Mouse (Mus musculus) limb, embryonic 10.5 days (tissue): ENCODE measurements around the gene Ung. TPM values are rescaled to one million over a fixed set of nuclear protein-coding genes. Genes with fewer than 3 reads are reported as not detected.

ENCODE experiments used
- DNase-seq: peaks from one replicate; pipeline ENCODE4 v3.0.0-alpha.2; 2017; ENCODE audit warnings: low spot score
- H3K27ac ChIP-seq: fragments of 300-500 bp; sonication (generic); 2 replicates; pipeline ENCODE4 v1.5.1; 2016; ENCODE audit warnings: mild to moderate bottlenecking
- H3K27me3 ChIP-seq: fragments of 300-500 bp; sonication (generic); 2 replicates; pipeline ENCODE4 v1.6.1; 2016; ENCODE audit warnings: low read depth, mild to moderate bottlenecking; ENCODE audit not compliant: poor library complexity, severe bottlenecking
- H3K36me3 ChIP-seq: fragments of 300-500 bp; sonication (generic); 2 replicates; pipeline ENCODE4 v1.6.1; 2016; ENCODE audit warnings: mild to moderate bottlenecking, moderate library complexity
- H3K4me1 ChIP-seq: fragments of 300-500 bp; sonication (generic); 2 replicates; pipeline ENCODE4 v1.6.1; 2016
- H3K4me3 ChIP-seq: fragments of 300-500 bp; sonication (generic); 2 replicates; pipeline ENCODE4 v1.5.1; 2016; ENCODE audit warnings: mild to moderate bottlenecking, moderate library complexity
- H3K9me3 ChIP-seq: fragments of 300-500 bp; sonication (generic); replicated peaks from 2 replicates; pipeline ENCODE4 v1.6.1; 2016; ENCODE audit warnings: mild to moderate bottlenecking
- WGBS: fragments of 180-500 bp; shearing (Covaris S2); methylation state at CpG from one replicate; pipeline ENCODE4 v1.1.7; 2016; 5-methylcytosine and 5-hydroxymethylcytosine counted together
- polyA plus RNA-seq: library from polyadenylated mRNA; unstranded; fragments of >200 nt; fragmentation: Nextera tagmentation; extraction: Ambion mirVana; gene quantifications from 2 replicates; pipeline ENCODE4 v1.2.1, GENCODE M21; 2016

Ung gene
- polyA plus RNA-seq, 1 experiment from 2014 or later: 81.3 TPM

GRCm38 (mm10) chr5:114116586-114116985 lies 13.6 kb upstream of the Ung start:
- peaks cover 95% of the 10 kb centered on the region for H3K36me3 ChIP-seq
- no peak overlapping the region for H3K27ac ChIP-seq
- WGBS: 90% methylated on average over 7 of the region's 7 CpGs
- H3K4me3 ChIP-seq: no peak overlapping the region
- H3K4me1 ChIP-seq: peaks cover 8% of the 10 kb centered on the region; the same call in 1 of the 2 replicates
- no peak for DNase-seq
- no peaks in the 10 kb centered on the region for H3K27me3 ChIP-seq
- no peaks in the 10 kb centered on the region for H3K9me3 ChIP-seq

GRCm38 (mm10) chr5:114119806-114120205 lies 10.4 kb upstream of the Ung start:
- no peak for DNase-seq
- H3K4me1 ChIP-seq: peaks cover 8% of the 10 kb centered on the region; the same call in 1 of the 2 replicates
- H3K4me3 ChIP-seq: no peak overlapping the region
- H3K27me3 ChIP-seq: no peaks in the 10 kb centered on the region
- WGBS: 84% methylated on average over 4 of the region's 4 CpGs
- no peaks in the 10 kb centered on the region for H3K9me3 ChIP-seq
- H3K36me3 ChIP-seq: peaks cover 95% of the 10 kb centered on the region
- H3K27ac ChIP-seq: no peak overlapping the region

GRCm38 (mm10) chr5:114126008-114126407 lies 4.2 kb upstream of the Ung start:
- Histone ChIP-seq H3K36me3 (peaks cover 50% of the 10 kb centered on the region), H3K27ac (no peak overlapping the region), H3K4me1 (peaks cover 17% of the 10 kb centered on the region), H3K4me3 (no peak overlapping the region), H3K27me3 (no peaks in the 10 kb centered on the region), H3K9me3 (no peaks in the 10 kb centered on the region)
- DNase-seq: no peak
- 96% methylated on average over 3 of the region's 3 CpGs for WGBS

GRCm38 (mm10) chr5:114126499-114127244 lies 3.5 kb upstream of the Ung start:
- Histone ChIP-seq H3K27ac (no peak overlapping the region), H3K4me3 (peak overlapping the region; percentile 73)

GRCm38 (mm10) chr5:114127374-114128349 lies 2.5 kb upstream of the Ung start, which contains the start of gene Alkbh2:
Gene Alkbh2, minus strand, starts transcription at chr5:114128218.
- peaks cover 33% of the 10 kb centered on the region for H3K4me1 ChIP-seq
- peak; percentile 99 for DNase-seq

More at GRCm38 (mm10) chr5:114126499-114127244, 3.5 kb upstream of the Ung start:
- Histone ChIP-seq H3K27me3 (no peaks in the 10 kb centered on the region), H3K9me3 (no peaks in the 10 kb centered on the region), H3K36me3 (peaks cover 43% of the 10 kb centered on the region), H3K4me1 (peaks cover 23% of the 10 kb centered on the region)
- no peak for DNase-seq
- 89% methylated on average over 7 of the region's 7 CpGs for WGBS

GRCm38 (mm10) chr5:114129550-114130210 lies 506 bp upstream of the Ung start:
- no peak for DNase-seq
- H3K36me3 ChIP-seq: peaks cover 35% of the 10 kb centered on the region
- no peaks in the 10 kb centered on the region for H3K27me3 ChIP-seq
- H3K27ac ChIP-seq: no peak overlapping the region
- no peaks in the 10 kb centered on the region for H3K9me3 ChIP-seq
- peaks cover 39% of the 10 kb centered on the region for H3K4me1 ChIP-seq
- WGBS: 81% methylated on average over 15 of the region's 15 CpGs
- peak overlapping the region; percentile 90 for H3K4me3 ChIP-seq

More at GRCm38 (mm10) chr5:114127374-114128349, 2.5 kb upstream of the Ung start, which contains the start of gene Alkbh2:
- under 1% methylated on average over 69 of the region's 69 CpGs for WGBS
- peaks cover 37% of the 10 kb centered on the region for H3K36me3 ChIP-seq
- no peaks in the 10 kb centered on the region for H3K27me3 ChIP-seq
- peak within 1 kb of the TSS; percentile 73 for H3K4me3 ChIP-seq
- no peaks in the 10 kb centered on the region for H3K9me3 ChIP-seq
- peak within 1 kb of the TSS; percentile 92 for H3K27ac ChIP-seq

- Histone ChIP-seq H3K4me1 (peaks cover 39% of the 10 kb centered on the region), H3K4me3 (peak overlapping the region; percentile 90), H3K27me3 (no peaks in the 10 kb centered on the region), H3K36me3 (peaks cover 35% of the 10 kb centered on the region), H3K9me3 (no peaks in the 10 kb centered on the region), H3K27ac (peak overlapping the region; percentile 86)
- DNase-seq: peak; percentile 97
- under 1% methylated on average over 87 of the region's 87 CpGs for WGBS
Observed at GRCm38 (mm10) chr5:114130698-114131520, 723 bp downstream of the Ung start.

- 1% methylated on average over 15 of the region's 15 CpGs for WGBS
- peak; percentile 36 for DNase-seq
Observed at GRCm38 (mm10) chr5:114131521-114131840, 1.3 kb downstream of the Ung start.

GRCm38 (mm10) chr5:114132841-114133240 lies 2.7 kb downstream of the Ung start:
- Histone ChIP-seq H3K9me3 (no peaks in the 10 kb centered on the region), H3K27ac (no peak overlapping the region), H3K36me3 (peaks cover 53% of the 10 kb centered on the region), H3K4me1 (peaks cover 30% of the 10 kb centered on the region), H3K4me3 (no peak overlapping the region), H3K27me3 (no peaks in the 10 kb centered on the region)
- 86% methylated on average over 6 of the region's 6 CpGs for WGBS
- DNase-seq: no peak

More at GRCm38 (mm10) chr5:114131521-114131840, 1.3 kb downstream of the Ung start:
- peak overlapping the region; percentile 90 for H3K4me3 ChIP-seq
- peaks cover 40% of the 10 kb centered on the region for H3K36me3 ChIP-seq
- H3K27ac ChIP-seq: peak overlapping the region; percentile 86
- no peaks in the 10 kb centered on the region for H3K27me3 ChIP-seq
- H3K9me3 ChIP-seq: no peaks in the 10 kb centered on the region
- peaks cover 39% of the 10 kb centered on the region for H3K4me1 ChIP-seq

- DNase-seq: no peak
- WGBS: 77% methylated on average over 6 of the region's 6 CpGs
- H3K4me1 ChIP-seq: peaks cover 26% of the 10 kb centered on the region
- peaks cover 66% of the 10 kb centered on the region for H3K36me3 ChIP-seq
- no peaks in the 10 kb centered on the region for H3K27me3 ChIP-seq
- no peaks in the 10 kb centered on the region for H3K9me3 ChIP-seq
- no peak overlapping the region for H3K4me3 ChIP-seq
- H3K27ac ChIP-seq: no peak overlapping the region
Observed at GRCm38 (mm10) chr5:114134091-114134534, 3.9 kb downstream of the Ung start.

GRCm38 (mm10) chr5:114135516-114135915 lies 5.3 kb downstream of the Ung start:
- peaks cover 22% of the 10 kb centered on the region for H3K4me1 ChIP-seq
- no peaks in the 10 kb centered on the region for H3K27me3 ChIP-seq
- no peak overlapping the region for H3K4me3 ChIP-seq
- no peaks in the 10 kb centered on the region for H3K9me3 ChIP-seq
- no peak for DNase-seq
- no peak overlapping the region for H3K27ac ChIP-seq
- peaks cover 79% of the 10 kb centered on the region for H3K36me3 ChIP-seq
- 92% methylated on average over 10 of the region's 10 CpGs for whole genome bisulfite sequencing
